Mouse (Mus musculus): ENCODE measurements at regions not wholly inside any gene's neighbourhood (a gene's known extent, or its start where the extent isn't known, plus 50 kb on each side); places are given as distances from the start of the nearest gene placed in this dataset.

DNA sequence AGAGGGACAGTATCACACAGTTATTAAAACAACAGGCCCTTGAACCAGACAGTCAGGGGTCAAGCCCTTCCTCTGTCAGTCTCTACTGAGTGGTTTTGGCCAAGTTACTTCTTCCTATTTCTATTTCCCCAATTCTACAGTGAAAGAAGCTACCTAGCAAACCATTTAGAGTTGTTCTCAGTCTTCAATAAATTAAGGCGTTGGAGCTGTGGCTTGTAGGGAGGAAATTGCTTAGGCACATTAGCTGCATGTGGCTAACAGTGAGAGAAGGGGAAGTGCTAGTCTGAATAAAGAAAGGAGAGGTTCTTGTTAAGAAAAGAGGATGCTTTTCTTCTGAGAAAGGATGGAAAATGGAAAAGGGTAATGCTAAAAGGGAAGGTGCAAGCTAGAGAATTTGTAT, 60.0 kb upstream of the H2al1a start:
- no peak for TF ChIP-seq CTCF (conservative IDR thresholded peaks at IDR 0.05; ENCODE audit: insufficient read depth, insufficient read length, low read depth, low read length)
- TF ChIP-seq POLR2A (IDR thresholded peaks at IDR 0.05; ENCODE audit: low read depth, low read length) = no peak
